Mouse (Mus musculus) mouse embryonic stem cell (cell line): Measurements from ENCODE around the gene Mospd3.
"Not testable (repeated sequence)": the region's sequence is repeated elsewhere in the genome, so short reads cannot be mapped to it uniquely, and the experiment has no call there.

ENCODE experiments used
- in situ Hi-C, 2 experiments: fragments of 300-500 bp; cut with MboI; formaldehyde crosslinking; loops; 1 replicate in 1 of 2; 3 replicates in 1 of 2; pipeline ENCODE4 v1.14.3; 2019 to 2020; ENCODE audit warnings: low sequenced_read_pairs in 2 of 2, low pct_unique_long_range_greater_than_20kb in 1 of 2, mixed read lengths in 1 of 2; ENCODE audit not compliant: unreplicated experiment in 1 of 2

Mospd3 gene

DNA sequence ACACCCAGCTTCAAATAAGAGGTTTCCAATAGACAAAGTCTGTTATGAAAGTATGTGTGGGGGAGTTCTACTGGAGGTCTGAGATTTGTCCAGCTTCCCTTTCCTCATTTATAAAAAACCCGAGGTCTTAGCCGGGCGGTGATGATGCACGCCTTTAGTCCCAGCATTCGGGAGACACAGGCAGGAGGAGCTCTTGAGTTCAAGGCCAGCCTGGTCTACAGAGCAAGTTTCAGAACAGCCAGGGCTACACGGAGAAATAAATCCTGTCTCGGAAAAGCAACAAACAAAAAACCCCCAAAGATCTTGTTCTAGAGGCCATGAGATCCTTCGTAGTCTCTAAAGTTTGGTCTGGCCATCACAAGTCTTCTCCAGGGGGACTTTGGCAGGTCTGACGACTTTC is 27.1 kb upstream of the Mospd3 start:
- in situ Hi-C loops, result no loop called here

DNA sequence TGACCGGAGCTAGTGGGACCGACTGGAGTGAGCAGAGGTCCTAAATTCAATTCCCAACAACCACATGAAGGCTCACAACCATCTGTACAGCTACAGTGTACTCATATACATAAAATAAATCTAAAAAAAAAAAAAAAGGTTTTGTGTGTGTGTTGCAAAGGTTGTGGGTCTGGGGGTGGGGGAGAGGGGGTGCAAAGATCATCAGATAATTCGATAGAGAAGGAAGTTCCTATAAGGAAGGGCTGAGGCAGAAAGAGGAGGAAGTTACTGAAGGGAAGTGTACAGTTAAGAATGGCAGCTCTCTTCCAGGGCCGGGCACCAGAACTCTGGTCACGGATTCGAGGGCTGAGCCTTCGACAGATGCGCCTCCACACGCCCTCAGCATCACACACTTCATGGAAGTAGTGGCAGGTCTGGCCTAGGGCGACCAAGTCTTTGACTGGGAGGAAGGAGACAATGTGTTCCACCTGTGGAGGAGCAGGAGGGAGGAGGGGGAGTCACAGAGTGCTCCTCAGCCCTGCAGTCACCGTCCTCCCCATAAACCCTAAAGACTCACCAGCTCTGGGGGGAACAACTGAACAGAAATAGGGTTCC is 23.2 kb upstream of the Mospd3 start:
- in situ Hi-C loops, result no loop called here

DNA sequence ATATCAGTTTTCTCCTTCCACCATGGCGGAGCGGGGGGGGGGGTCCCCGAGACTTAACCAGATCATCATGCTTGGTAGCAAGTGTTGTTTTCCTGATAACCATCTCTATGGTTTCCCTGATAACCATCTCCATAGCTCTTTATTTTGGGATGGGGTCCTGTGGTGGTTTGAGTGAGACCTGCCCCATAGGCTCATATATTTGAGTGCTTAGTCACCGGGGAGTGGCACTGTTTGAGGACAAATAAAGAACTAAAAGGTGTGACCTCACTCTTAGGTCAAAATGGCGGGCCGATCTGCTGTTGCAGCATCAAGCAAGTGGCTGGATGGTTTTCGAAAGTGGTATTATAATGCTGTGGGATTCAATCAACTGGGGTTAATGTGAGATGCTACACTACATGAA is 14.5 kb upstream of the Mospd3 start:
- in situ Hi-C loops, result no loop called here

DNA sequence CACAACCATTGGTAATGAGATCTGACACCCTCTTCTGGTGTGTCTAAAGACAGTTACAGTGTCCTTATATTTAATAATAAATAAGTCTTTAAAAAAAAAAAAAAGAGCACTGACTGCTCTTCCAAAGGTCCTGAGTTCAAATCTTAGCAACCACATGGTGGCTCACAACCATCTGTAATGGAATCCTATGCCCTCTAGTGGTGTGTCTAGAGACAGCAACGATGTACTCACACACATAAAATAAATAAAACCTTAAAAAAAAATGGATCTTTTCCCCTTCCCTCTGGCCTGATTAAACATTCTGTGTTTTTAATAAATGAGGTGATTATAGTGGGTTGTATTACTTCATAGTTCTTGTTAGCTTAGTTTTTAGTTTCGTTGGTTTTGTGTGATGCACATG is 14.1 kb upstream of the Mospd3 start:
- in situ Hi-C loops, result not testable (repeated sequence)

DNA sequence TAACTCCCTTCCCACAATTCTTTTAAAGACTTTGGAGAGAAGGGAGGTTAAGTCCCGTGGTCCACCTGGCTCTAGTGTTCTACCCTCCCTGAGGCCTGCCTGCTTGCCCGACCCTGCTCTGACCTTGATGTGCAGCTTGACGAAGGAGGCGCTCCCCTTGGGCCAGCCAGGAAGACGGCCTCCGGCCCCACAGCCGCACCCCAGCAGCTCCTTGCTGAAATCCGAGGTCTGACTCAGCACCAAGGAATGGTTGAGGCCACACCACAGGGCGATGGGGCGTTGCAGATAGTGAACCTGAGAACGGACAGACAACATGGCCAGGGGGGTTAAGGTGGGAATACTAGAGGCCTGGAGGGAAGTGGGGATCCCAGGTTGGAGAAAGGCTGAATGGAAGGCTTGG is 12.7 kb upstream of the Mospd3 start, which contains the start of gene Pcolce:
TSS of gene Pcolce (minus strand) at position 235 of the 400 bp plus-strand sequence.
- in situ Hi-C loops, result no loop called here

DNA sequence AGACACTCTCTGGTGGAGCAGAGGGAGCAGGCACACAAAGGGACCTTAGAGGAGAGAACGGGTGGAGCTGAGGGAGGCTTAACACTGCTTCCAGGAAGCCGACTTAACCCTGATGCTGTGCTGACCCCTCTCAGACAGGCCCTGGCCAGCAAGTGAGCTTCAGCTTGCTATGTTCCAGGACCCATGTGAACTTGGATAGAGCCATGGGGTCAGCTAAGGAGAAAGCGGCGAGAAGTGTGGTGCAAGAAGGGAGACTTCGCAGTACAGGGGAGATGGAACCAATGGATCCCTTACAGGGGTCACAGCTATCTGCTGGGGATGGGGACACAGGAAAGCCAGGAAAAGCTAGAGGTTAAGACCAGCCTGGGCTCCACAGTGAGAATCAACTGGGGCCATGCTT is 12.2 kb upstream of the Mospd3 start:
- in situ Hi-C loops, result no loop called here

DNA sequence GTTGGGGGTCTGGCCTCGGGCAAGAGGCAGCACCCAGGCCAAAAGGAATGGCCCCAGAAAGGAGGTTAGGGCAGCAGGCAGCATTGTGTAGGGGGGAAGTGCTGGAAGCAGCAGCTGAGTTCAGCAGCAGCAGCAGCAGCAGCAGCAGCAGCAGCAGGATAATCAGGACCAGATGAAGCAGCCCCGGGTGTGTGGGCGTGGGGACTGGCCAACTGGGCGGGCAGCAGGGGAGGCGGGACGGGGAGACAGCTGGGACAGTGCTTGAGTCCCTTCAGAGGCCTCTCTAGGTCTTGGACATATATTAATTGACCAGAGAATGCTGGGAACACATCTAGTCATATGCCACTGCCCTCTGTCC is 10.4 kb upstream of the Mospd3 start:
- in situ Hi-C loops, result no loop called here

DNA sequence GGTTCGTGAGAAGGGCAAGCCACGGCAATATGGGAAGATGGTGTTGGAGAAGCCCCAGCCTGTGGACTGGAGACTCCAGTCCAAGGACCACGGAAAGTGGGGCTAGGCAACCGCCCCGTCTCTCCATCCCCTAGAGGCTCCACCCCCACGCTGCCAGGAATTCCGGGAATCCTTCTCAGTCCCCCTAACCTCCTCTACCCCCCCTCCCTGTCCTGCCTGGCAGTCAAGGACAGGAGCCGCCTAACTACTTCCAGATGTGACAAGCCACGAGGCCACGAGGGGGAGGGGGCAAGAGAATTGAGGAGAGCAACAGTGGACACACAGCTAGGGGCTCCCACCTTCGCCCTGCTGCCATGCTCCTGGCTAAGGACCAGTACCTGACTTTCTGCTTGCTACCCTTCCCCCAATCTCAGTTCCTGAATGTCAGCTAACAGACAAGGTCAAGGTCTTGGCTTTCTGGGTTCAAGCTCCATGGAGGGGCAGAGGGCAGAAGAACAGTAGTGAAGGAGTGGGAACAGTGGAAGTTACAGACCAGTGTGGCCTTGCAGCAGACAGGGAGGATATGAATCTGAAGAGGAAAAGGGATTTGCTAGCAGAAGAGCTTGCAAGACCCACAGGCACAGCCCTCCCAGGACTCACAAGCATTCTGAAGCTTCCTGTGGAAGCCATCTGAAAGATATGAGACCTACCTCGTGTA is 9.8 kb upstream of the Mospd3 start:
- in situ Hi-C loops, result no loop called here

DNA sequence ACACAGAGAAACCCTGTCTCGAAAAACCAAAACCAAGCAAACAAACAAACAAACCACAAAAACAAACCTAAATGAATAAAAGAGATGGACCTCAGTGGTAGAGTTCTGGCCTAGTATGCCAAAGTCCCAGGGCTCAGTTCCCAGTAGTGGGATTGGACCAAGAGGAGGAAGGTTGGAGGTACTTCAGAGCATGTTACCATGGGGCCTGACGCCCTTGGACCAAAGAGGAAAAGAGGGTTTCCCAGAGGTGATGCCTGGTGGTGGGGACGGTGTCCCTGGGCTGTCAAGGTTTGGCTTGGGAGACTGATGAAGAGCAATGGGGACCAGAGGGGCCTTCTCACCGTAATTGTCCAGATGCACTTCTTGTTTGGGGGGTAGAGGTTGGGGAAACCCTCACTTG is 9.2 kb upstream of the Mospd3 start:
- in situ Hi-C loops, result no loop called here

DNA sequence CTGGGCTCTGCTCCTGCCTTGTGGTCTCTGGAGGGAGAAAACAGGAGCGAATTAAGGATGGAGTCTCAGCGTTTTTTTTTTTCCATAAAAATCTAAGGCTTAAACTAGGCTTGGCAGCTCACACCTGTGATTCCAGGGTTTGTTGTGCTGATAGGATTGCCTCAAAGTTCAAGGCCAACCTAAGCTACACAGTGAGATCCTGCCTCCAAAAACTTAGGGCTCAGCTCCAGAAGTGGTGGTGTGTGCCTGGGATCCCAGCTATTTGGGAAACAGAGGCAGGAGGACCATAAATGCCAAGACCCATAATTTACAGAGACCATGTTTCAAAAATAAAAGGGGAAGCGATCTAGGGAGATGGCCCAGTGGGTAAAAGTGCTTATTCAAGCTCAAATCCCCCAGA is 8.4 kb upstream of the Mospd3 start:
- in situ Hi-C loops, result no loop called here

DNA sequence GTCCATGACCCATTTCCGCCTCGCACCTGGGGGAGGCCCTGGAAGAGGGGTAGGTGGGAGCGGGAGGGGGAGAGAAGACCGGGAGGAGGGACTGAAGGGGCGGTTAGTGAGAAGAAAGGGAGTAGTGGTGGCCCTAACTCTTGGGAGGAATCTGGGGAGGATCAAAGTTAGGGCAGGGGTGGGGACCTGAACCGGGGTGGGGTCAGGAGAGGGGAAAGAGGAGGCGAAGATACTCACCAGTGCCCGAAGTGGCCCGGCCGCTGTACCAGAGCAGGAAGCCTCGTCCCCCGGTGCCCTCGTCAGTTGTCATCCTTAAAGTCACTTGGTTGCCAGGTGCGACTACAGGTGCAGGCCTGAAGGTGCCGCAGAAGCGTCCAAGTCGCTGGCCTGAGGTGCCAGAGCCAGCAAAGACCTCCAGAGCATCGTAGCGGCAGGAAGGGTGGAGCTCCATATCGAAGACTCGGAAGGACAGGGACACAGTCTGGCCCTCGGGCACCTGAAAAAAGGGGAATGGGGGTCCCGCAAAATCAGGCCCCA is 7.9 kb upstream of the Mospd3 start:
- in situ Hi-C loops, result no loop called here

DNA sequence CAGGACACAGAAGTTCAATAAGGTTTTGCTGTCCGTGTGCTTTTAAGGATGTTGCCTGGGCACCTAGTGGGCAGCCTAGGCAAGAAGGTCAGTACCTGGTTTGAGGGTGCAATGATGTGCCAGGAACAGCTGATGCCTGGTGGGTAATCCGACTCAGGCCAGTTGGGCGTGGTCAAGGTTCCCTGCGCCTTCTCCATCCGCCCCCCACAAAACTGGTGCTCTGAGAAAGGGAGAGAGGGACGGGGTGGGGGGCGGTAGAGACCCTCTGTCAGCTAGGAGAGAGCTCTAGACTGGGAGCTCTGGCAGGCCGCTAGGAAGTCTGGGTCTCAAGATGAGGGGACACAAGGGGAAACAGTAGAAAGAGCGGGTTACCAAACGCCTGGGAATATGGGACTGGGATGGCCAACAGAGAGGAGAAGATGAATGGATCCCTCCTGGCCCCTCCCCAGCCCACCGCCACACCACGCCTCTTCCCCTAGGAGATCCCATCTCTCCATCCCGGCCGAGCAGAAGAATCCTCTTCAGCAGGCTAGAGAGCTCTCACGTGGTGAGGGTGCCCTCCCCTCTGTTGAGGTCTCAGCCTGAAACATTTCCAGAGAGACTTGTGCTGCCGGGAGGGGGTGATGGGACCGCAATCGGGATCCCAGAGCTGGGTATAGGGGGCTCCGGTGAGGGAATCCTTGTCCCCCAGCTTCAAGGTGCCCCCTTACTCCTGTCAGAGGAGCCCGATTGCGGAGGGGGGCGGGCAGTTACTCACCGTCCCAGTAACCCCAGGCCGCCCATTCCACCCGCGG is 7.2 kb upstream of the Mospd3 start:
- in situ Hi-C loops, result no loop called here

DNA sequence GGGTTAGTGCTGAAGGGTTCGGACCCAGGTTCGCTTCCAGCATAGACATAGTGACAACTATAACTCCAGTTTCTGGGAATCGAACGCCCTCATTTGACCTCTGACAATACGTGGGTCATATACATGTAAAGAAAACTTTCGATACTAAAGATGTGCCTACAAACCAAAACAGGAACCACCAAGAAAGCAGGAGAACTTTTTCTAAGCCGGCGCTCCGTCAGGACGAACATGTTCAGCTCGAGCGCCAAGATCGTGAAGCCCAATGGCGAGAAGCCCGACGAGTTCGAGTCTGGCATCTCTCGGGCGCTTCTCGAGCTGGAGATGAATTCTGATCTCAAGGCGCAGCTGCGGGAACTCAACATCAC is 489 bp upstream of the Mospd3 start:
- in situ Hi-C loops, result no loop called here

DNA sequence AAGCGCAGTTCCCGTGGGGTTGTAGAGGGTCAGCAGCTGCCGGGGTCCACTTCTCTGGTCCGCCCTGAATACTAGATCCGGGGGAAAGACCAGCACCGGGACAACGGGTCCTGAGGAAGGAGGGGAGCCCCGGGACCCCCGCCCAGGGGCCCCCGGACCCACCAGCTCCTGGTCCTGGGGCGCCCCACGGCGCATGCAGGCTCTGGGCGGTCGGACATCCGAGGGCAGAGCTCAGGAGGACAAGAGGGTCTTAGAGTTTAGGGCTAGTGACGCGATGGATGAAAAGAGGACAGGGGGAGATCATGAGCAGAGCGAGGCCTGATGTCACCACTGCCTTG is 608 bp downstream of the Mospd3 start:
- in situ Hi-C loops, result no loop called here

DNA sequence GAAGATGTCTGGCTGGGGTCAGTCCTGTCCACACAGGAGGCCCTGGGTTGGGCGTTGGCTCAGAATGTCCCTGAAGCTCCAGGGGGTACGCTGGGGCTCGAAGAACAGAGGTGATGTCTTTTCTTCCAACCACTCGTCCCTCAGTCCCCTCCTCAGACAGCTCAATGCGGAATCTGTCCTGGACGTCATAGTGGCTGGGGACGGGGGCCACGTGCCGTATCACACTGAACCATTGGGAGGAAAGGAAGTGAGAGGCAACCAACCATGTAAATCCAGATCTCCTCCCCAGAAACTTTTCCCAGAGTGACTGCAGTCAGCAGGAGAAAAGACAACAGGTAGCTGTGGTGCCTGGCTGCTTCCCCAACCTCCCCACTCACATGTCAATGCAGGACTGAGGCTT is 1.3 kb downstream of the Mospd3 start:
- in situ Hi-C loops, result no loop called here

DNA sequence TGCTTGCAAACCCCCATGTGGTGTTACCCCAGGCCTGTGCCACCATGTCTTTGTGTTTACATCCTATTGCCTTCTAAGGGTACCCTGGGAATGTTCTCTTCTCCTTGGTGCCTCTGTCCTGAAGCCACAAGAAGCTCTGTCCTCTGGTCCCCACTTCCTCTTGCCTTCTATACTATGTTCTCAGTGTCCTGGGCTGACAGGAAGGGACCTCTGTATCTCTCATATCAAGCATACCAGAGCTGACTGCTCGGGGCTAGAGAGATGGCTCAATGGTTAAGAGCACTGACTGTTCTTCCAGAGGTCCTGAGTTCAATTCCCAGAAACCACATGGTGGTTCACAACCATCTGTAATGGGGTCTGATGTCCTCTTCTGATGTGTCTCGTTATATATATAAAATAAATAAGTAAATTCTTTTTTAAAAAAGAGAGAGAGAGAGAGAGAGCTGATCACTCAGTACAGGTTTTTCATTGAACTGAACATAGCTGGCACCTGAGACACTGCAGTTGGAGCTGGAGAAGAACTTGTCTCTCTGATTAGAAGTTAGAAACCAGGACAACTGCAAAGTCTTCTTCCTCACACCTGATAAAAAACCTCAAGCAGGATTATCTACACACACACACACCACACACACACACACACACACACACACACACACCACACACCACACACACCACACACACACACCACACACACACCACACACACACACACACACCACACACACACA is 2.6 kb downstream of the Mospd3 start:
- in situ Hi-C loops, result no loop called here

DNA sequence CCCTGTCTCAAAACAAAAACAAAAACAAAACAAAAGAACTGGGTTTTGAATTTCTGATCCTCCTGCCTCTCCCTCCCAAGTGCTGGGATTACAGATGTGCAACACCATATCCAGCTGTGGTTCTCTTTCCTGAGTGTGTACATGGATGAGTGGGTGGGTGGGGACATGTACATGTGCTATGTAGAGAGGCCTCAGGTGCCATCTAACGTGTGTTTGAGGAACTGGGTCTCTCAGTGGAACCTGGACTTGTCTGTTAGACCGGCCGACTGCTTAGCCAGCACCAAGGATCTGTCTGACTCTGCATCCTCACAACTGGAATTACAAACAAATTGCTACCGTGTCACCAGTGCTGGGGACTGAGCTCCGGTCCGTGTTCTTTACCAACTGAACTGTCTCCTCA is 3.2 kb downstream of the Mospd3 start:
- in situ Hi-C loops, result no loop called here

DNA sequence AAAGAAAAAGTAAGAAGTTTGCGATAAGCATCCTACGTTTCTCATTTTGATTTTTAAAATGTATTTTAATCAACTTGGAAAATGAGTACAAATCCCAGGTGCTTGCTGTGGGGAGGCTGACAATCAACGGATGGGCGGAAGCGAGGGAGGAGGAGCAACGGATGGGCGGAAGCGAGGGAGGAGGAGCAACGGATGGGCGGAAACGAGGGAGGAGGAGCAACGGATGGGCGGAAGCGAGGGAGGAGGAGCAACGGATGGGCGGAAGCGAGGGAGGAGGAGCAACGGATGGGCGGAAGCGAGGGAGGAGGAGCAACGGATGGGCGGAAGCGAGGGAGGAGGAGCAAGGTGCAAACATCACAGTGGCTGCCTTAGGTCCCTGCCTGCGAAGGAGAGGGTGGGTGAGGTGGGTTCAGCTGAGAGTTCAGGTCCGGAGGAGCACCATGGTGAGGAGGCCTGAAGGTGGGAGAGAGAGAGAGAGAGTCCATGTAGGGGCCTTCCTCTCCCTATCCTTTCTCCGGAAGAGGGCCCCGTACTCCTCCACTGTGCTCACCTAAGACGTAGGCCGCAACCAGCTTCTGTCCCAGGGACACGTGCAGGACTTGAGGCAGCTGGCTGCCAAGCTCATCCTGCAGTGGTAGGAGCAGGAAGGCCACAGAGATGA is 4.1 kb downstream of the Mospd3 start:
- in situ Hi-C loops, result no loop called here

DNA sequence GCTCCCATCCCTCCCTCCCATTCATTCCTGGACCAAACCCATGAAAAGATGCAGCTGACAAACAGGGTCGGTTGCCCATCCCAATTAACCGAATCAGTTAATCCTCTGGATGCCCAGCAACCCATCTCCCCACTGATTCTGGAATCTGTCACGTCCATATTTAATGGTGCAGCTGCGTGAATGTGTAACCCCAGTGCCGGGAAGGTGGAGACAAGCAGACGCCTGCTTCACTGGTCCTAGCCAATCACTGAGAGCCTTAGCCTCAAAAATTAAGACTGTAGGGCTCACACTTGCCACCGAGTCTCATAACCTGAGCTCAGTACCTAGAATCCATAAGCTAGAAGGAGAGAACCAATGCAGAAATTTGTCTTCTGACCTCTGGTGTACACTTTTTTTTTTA is 4.9 kb downstream of the Mospd3 start:
- in situ Hi-C loops, result no loop called here
